In genomic region chr5:75544472-75545264, GRCm38 (mm10) we compare ENCODE assay signal across 16 mouse cellular contexts. TPM values are rescaled to one million over a fixed set of nuclear protein-coding genes. Genes with fewer than 3 reads are reported as not detected.
DNase-seq lines count a peak whose midpoint lies in the region; ATAC-seq lines count a peak whose summit lies in the region.
"Had no signal": no experiment of that assay in that cellular context is flagged by ENCODE, and none has a peak within 500 bp of the region (broad histone marks: within the 10 kb centered on the region; RNA-seq: fewer than 3 reads in every experiment).

No protein-coding gene starts in this region.

- H3K9ac ChIP-seq in kidney, embryonic 16.5 days (replicated peaks; ENCODE audit: low read length), result no peak overlapping the region
- no peak overlapping the region for H3K9ac ChIP-seq in intestine, embryonic 14.5 days (ENCODE audit: low read length)
- no peak overlapping the region for H3K9ac ChIP-seq in liver, embryonic 11.5 days (ENCODE audit: low read depth, low read length)
- H3K9ac ChIP-seq: forebrain, embryonic 15.5 days; liver, embryonic 12.5 days had no signal

- 0 out of 2 replicates have a peak, but pooled peaks cover 6% of the 10 kb centered on the region for H3K9me3 ChIP-seq in kidney, embryonic 16.5 days (ENCODE audit: low read length)
- no peaks in the 10 kb centered on the region for H3K9me3 ChIP-seq in intestine, embryonic 14.5 days (ENCODE audit: control insufficient read depth, low read length)
- no peaks in the 10 kb centered on the region for H3K9me3 ChIP-seq in liver, embryonic 11.5 days (ENCODE audit: control insufficient read depth, low read length)
- H3K9me3 ChIP-seq: forebrain, embryonic 15.5 days; liver, embryonic 12.5 days had no signal

- no peak for DNase-seq in kidney, postnatal 25 days
- no peak for DNase-seq in intestine, embryonic 14.5 days (ENCODE audit: low spot score)
- peak; percentile 10 to 32 for DNase-seq in lung, adult 18-20 months
- DNase-seq in lung, postnatal 4 days, result peak; percentile 53 to 71
- DNase-seq in cerebellum, postnatal 36 days, result no peak
- DNase-seq in frontal cortex, postnatal 14 days (ENCODE audit: low spot score in 2 of 2), result no peak
- no peak for DNase-seq in liver, embryonic 11.5 days (ENCODE audit: low spot score)
- DNase-seq: cerebellum, adult 8-10 months; embryo, embryonic 11 days; gastrocnemius, adult 2 months; thymus, adult 2 months had no signal

- H3K36me3 ChIP-seq in kidney, embryonic 16.5 days (ENCODE audit: insufficient read depth, low read length), result no peaks in the 10 kb centered on the region
- no peaks in the 10 kb centered on the region for H3K36me3 ChIP-seq in intestine, embryonic 14.5 days (ENCODE audit: control insufficient read depth, insufficient read depth, low read length)
- no peaks in the 10 kb centered on the region for H3K36me3 ChIP-seq in liver, embryonic 11.5 days (ENCODE audit: control insufficient read depth, insufficient read depth, low read length)
- H3K36me3 ChIP-seq: forebrain, embryonic 15.5 days; liver, embryonic 12.5 days had no signal

- H3K27me3 ChIP-seq in kidney, embryonic 16.5 days (ENCODE audit: insufficient read depth, low read length), result no peaks in the 10 kb centered on the region
- H3K27me3 ChIP-seq in intestine, embryonic 14.5 days (replicated peaks; ENCODE audit: control insufficient read depth, insufficient read depth, low read length), result no peaks in the 10 kb centered on the region
- H3K27me3 ChIP-seq in liver, embryonic 11.5 days (replicated peaks; ENCODE audit: control insufficient read depth, insufficient read depth, low read length), result no peaks in the 10 kb centered on the region
- H3K27me3 ChIP-seq: forebrain, embryonic 15.5 days had no signal

- peaks cover 8% of the 10 kb centered on the region; the same call in 1 of the 2 replicates for H3K4me1 ChIP-seq in kidney, embryonic 16.5 days (ENCODE audit: insufficient read depth, low read length)
- peaks cover 11% of the 10 kb centered on the region; the same call in 1 of the 2 replicates for H3K4me1 ChIP-seq in intestine, embryonic 14.5 days (replicated peaks; ENCODE audit: control insufficient read depth, insufficient read depth, low read length)
- no peaks in the 10 kb centered on the region for H3K4me1 ChIP-seq in liver, embryonic 11.5 days (replicated peaks; ENCODE audit: control insufficient read depth, insufficient read depth, low read length)
- H3K4me1 ChIP-seq: forebrain, embryonic 15.5 days had no signal

- 41% methylated on average over 14 of the region's 14 CpGs for whole genome bisulfite sequencing in kidney, embryonic 16.5 days
- WGBS in intestine, embryonic 14.5 days, result 51% methylated on average over 14 of the region's 14 CpGs
- 69% methylated on average over 14 of the region's 14 CpGs for WGBS in liver, embryonic 11.5 days

- no peak overlapping the region for H3K4me2 ChIP-seq in kidney, embryonic 16.5 days (replicated peaks; ENCODE audit: low read depth, low read length)
- H3K4me2 ChIP-seq in intestine, embryonic 14.5 days (ENCODE audit: low read length), result no peak overlapping the region
- no peak overlapping the region for H3K4me2 ChIP-seq in liver, embryonic 11.5 days
- H3K4me2 ChIP-seq: forebrain, embryonic 15.5 days; heart, embryonic 11.5 days; liver, embryonic 12.5 days had no signal

- H3K27ac ChIP-seq in kidney, embryonic 16.5 days (ENCODE audit: low read length), result peak overlapping the region; percentile 37; the same call in 1 of the 2 replicates
- no peak overlapping the region for H3K27ac ChIP-seq in intestine, embryonic 14.5 days (ENCODE audit: low read depth)
- no peak overlapping the region for H3K27ac ChIP-seq in liver, embryonic 11.5 days (ENCODE audit: low read depth, low read length)
- H3K27ac ChIP-seq: forebrain, embryonic 15.5 days; gastrocnemius, adult 2 months; layer of hippocampus, adult 2 months; liver, embryonic 12.5 days had no signal

- peak; percentile 78 for ATAC-seq in kidney, embryonic 16.5 days (ENCODE audit: low FRiP score, low TSS enrichment)
- ATAC-seq in intestine, embryonic 14.5 days (replicated peaks; ENCODE audit: low FRiP score, low TSS enrichment, low read depth), result 0 out of 2 replicates have a peak, but pooled peaks have one; percentile 50
- no peak for ATAC-seq in liver, embryonic 11.5 days (replicated peaks; ENCODE audit: low FRiP score)
- ATAC-seq: forebrain, embryonic 15.5 days; liver, embryonic 12.5 days had no signal

- H3K4me3 ChIP-seq in kidney, embryonic 16.5 days (ENCODE audit: low read length), result no peak overlapping the region
- H3K4me3 ChIP-seq in intestine, embryonic 14.5 days (ENCODE audit: low read depth, low read length), result no peak overlapping the region
- H3K4me3 ChIP-seq in liver, embryonic 11.5 days (ENCODE audit: low read depth, low read length), result no peak overlapping the region
- H3K4me3 ChIP-seq: forebrain, embryonic 15.5 days; gastrocnemius, adult 2 months; layer of hippocampus, adult 2 months; liver, embryonic 12.5 days had no signal

RNA-seq across cellular contexts. Expression of gene Kit, which starts 30.0 kb away (rescaled TPM):
- polyA plus RNA-seq in kidney, embryonic 16.5 days (2015; fragmentation: Nextera tagmentation; extraction: Ambion mirVana), result 22.1 and 23.3 TPM in 2 replicates
- polyA plus RNA-seq in intestine, embryonic 14.5 days (2014; fragmentation: Nextera tagmentation; extraction: Ambion mirVana), result 42.8 and 44.8 TPM in 2 replicates
- polyA plus RNA-seq in liver, embryonic 11.5 days (2014; fragmentation: Nextera tagmentation; extraction: Ambion mirVana), result 54.8 and 65.0 TPM in 2 replicates

Comparison
In these comparisons a context has a peak if more than half of its experiments do, and no peak if none do; other contexts are left out.
1. DNase-seq: peak in lung, adult 18-20 months (2 of 2) and lung, postnatal 4 days (2 of 2); none in kidney, postnatal 25 days (0 of 2), intestine, embryonic 14.5 days (single experiment), cerebellum, postnatal 36 days (0 of 2), frontal cortex, postnatal 14 days (0 of 2) and liver, embryonic 11.5 days (single experiment).